Mouse (Mus musculus) retina, adult 2 months (tissue): ENCODE data around the gene Bcas3.

Experiments used
- DNase-seq: peaks from one replicate; pipeline ENCODE4 v3.0.0-alpha.2; 2012; ENCODE audit warnings: low read depth, low spot score

Gene Bcas3

GRCm38 (mm10) chr11:85841211-85841681 lies 488.3 kb downstream of the Bcas3 start:
- no peak for DNase-seq

GRCm38 (mm10) chr11:85841980-85842379 lies 489.0 kb downstream of the Bcas3 start:
- DNase-seq, result no peak

GRCm38 (mm10) chr11:85842596-85843346 lies 489.8 kb downstream of the Bcas3 start:
- no peak for DNase-seq

- no peak for DNase-seq
Observed at GRCm38 (mm10) chr11:85843347-85843692, 490.4 kb downstream of the Bcas3 start.

- no peak for DNase-seq
Observed at GRCm38 (mm10) chr11:85844144-85844965, 491.4 kb downstream of the Bcas3 start.

GRCm38 (mm10) chr11:85844971-85845370 lies 492.0 kb downstream of the Bcas3 start:
- no peak for DNase-seq

- no peak for DNase-seq
Observed at GRCm38 (mm10) chr11:85845921-85846320, 493.0 kb downstream of the Bcas3 start.

GRCm38 (mm10) chr11:85846509-85846908 lies 493.5 kb downstream of the Bcas3 start:
- no peak for DNase-seq

- peak; percentile 62 for DNase-seq
Observed at GRCm38 (mm10) chr11:85849037-85849436, 496.1 kb downstream of the Bcas3 start.

- DNase-seq, result no peak
Observed at GRCm38 (mm10) chr11:85850233-85850632, 497.3 kb downstream of the Bcas3 start, which contains the start of gene Gm11444. TSS of gene Gm11444 (minus strand) at chr11:85850333.

GRCm38 (mm10) chr11:85850758-85851157 lies 497.8 kb downstream of the Bcas3 start:
- no peak for DNase-seq

- DNase-seq, result no peak
Observed at GRCm38 (mm10) chr11:85857997-85858698, 505.2 kb downstream of the Bcas3 start.

GRCm38 (mm10) chr11:85864363-85864762 lies 511.4 kb downstream of the Bcas3 start:
- no peak for DNase-seq
